Mouse (Mus musculus): Measurements from ENCODE around the gene Bud31. TPM values are rescaled to one million over a fixed set of nuclear protein-coding genes. Genes with fewer than 3 reads are reported as not detected.
A peak's percentile ranks its signal among the peaks of the same experiment; 100 is the strongest.
"Not testable (repeated sequence)": the region's sequence is repeated elsewhere in the genome, so short reads cannot be mapped to it uniquely, and the experiment has no call there.

The Bud31 gene
- polyA plus RNA-seq (2014; fragmentation: Nextera tagmentation; extraction: Ambion mirVana), result 196 and 205 TPM in 2 replicates

GRCm38 (mm10) chr5:145139571-145140519 is at the start of gene Bud31, which contains the start of gene Pdap1:
Gene Bud31 (plus strand): TSS chr5:145140362.
Gene Pdap1 (minus strand): TSS chr5:145140238.
- H3K36me3 ChIP-seq (ENCODE audit: control insufficient read depth, insufficient read depth, low read length), result peaks cover 53% of the 10 kb centered on the region
- peak within 1 kb of the TSS; percentile 70 for H3K9ac ChIP-seq (replicated peaks; ENCODE audit: low read length)
- H3K4me3 ChIP-seq (replicated peaks; ENCODE audit: low read depth, low read length), result peak within 1 kb of the TSS; percentile 94
- DNase-seq (peak; percentile 97), ATAC-seq (ENCODE audit: low FRiP score, low TSS enrichment) (peak; percentile 95)
- H3K4me2 ChIP-seq (ENCODE audit: low read length), result peak within 1 kb of the TSS; percentile 71
- WGBS, result under 1% methylated on average over 84 of the region's 84 CpGs
- no peaks in the 10 kb centered on the region for H3K9me3 ChIP-seq (ENCODE audit: control insufficient read depth, low read length)
- H3K27me3 ChIP-seq (ENCODE audit: control insufficient read depth, insufficient read depth, low read length), result no peaks in the 10 kb centered on the region
- peaks cover 12% of the 10 kb centered on the region for H3K4me1 ChIP-seq (ENCODE audit: control insufficient read depth, insufficient read depth, low read length)
- peak within 1 kb of the TSS; percentile 95 for H3K27ac ChIP-seq (replicated peaks; ENCODE audit: low read depth, low read length)

GRCm38 (mm10) chr5:145096195-145096594 is 44.0 kb upstream of the Bud31 start:
- Histone ChIP-seq H3K9me3 (ENCODE audit: control insufficient read depth, low read length) (no peaks in the 10 kb centered on the region), H3K27me3 (ENCODE audit: control insufficient read depth, insufficient read depth, low read length) (no peaks in the 10 kb centered on the region), H3K4me1 (ENCODE audit: control insufficient read depth, insufficient read depth, low read length) (no peaks in the 10 kb centered on the region), H3K36me3 (ENCODE audit: control insufficient read depth, insufficient read depth, low read length) (peaks cover 96% of the 10 kb centered on the region), H3K27ac (replicated peaks; ENCODE audit: low read depth, low read length) (no peak overlapping the region), H3K9ac (replicated peaks; ENCODE audit: low read length) (no peak overlapping the region), H3K4me3 (replicated peaks; ENCODE audit: low read depth, low read length) (no peak overlapping the region), H3K4me2 (ENCODE audit: low read length) (no peak overlapping the region)
- WGBS, result 91% methylated on average over 4 of the region's 4 CpGs
- DNase-seq, result no peak
- no peak for ATAC-seq (ENCODE audit: low FRiP score, low TSS enrichment)

- H3K9ac ChIP-seq (replicated peaks; ENCODE audit: low read length), result no peak overlapping the region
- no peak overlapping the region for H3K4me2 ChIP-seq (ENCODE audit: low read length)
- 94% methylated on average over 10 of the region's 10 CpGs for WGBS
- no peak overlapping the region for H3K27ac ChIP-seq (replicated peaks; ENCODE audit: low read depth, low read length)
- DNase-seq (no peak), ATAC-seq (ENCODE audit: low FRiP score, low TSS enrichment) (no peak)
- no peaks in the 10 kb centered on the region for H3K27me3 ChIP-seq (ENCODE audit: control insufficient read depth, insufficient read depth, low read length)
- H3K36me3 ChIP-seq (ENCODE audit: control insufficient read depth, insufficient read depth, low read length), result peaks cover 95% of the 10 kb centered on the region
- no peaks in the 10 kb centered on the region for H3K4me1 ChIP-seq (ENCODE audit: control insufficient read depth, insufficient read depth, low read length)
- no peaks in the 10 kb centered on the region for H3K9me3 ChIP-seq (ENCODE audit: control insufficient read depth, low read length)
- no peak overlapping the region for H3K4me3 ChIP-seq (replicated peaks; ENCODE audit: low read depth, low read length)
Observed at GRCm38 (mm10) chr5:145098340-145098821, 41.8 kb upstream of the Bud31 start.

GRCm38 (mm10) chr5:145100960-145101359 is 39.2 kb upstream of the Bud31 start:
- Histone ChIP-seq H3K27me3 (ENCODE audit: control insufficient read depth, insufficient read depth, low read length) (no peaks in the 10 kb centered on the region), H3K4me2 (ENCODE audit: low read length) (no peak overlapping the region), H3K9ac (replicated peaks; ENCODE audit: low read length) (no peak overlapping the region), H3K9me3 (ENCODE audit: control insufficient read depth, low read length) (no peaks in the 10 kb centered on the region), H3K36me3 (ENCODE audit: control insufficient read depth, insufficient read depth, low read length) (peaks cover 96% of the 10 kb centered on the region), H3K27ac (replicated peaks; ENCODE audit: low read depth, low read length) (no peak overlapping the region), H3K4me1 (ENCODE audit: control insufficient read depth, insufficient read depth, low read length) (no peaks in the 10 kb centered on the region), H3K4me3 (replicated peaks; ENCODE audit: low read depth, low read length) (no peak overlapping the region)
- DNase-seq (no peak), ATAC-seq (ENCODE audit: low FRiP score, low TSS enrichment) (no peak)
- WGBS, result 94% methylated on average over 9 of the region's 9 CpGs

- H3K9ac ChIP-seq (replicated peaks; ENCODE audit: low read length); ATAC-seq (ENCODE audit: low FRiP score, low TSS enrichment); DNase-seq; H3K9me3 ChIP-seq (ENCODE audit: control insufficient read depth, low read length); H3K27ac ChIP-seq (replicated peaks; ENCODE audit: low read depth, low read length); H3K4me2 ChIP-seq (ENCODE audit: low read length); H3K27me3 ChIP-seq (ENCODE audit: control insufficient read depth, insufficient read depth, low read length); H3K4me3 ChIP-seq (replicated peaks; ENCODE audit: low read depth, low read length); H3K4me1 ChIP-seq (ENCODE audit: control insufficient read depth, insufficient read depth, low read length): not testable (repeated sequence)
- H3K36me3 ChIP-seq (ENCODE audit: control insufficient read depth, insufficient read depth, low read length), result peaks cover 96% of the 10 kb centered on the region
- WGBS, result 97% methylated on average over 11 of the region's 11 CpGs
Observed at GRCm38 (mm10) chr5:145101451-145101850, 38.7 kb upstream of the Bud31 start.

GRCm38 (mm10) chr5:145102706-145103105 is 37.5 kb upstream of the Bud31 start:
- Histone ChIP-seq H3K27ac (replicated peaks; ENCODE audit: low read depth, low read length) (no peak overlapping the region), H3K9me3 (ENCODE audit: control insufficient read depth, low read length) (no peaks in the 10 kb centered on the region), H3K4me1 (ENCODE audit: control insufficient read depth, insufficient read depth, low read length) (no peaks in the 10 kb centered on the region), H3K27me3 (ENCODE audit: control insufficient read depth, insufficient read depth, low read length) (no peaks in the 10 kb centered on the region), H3K4me2 (ENCODE audit: low read length) (no peak overlapping the region), H3K4me3 (replicated peaks; ENCODE audit: low read depth, low read length) (no peak overlapping the region), H3K9ac (replicated peaks; ENCODE audit: low read length) (no peak overlapping the region), H3K36me3 (ENCODE audit: control insufficient read depth, insufficient read depth, low read length) (peaks cover 96% of the 10 kb centered on the region)
- no peak for DNase-seq
- ATAC-seq (ENCODE audit: low FRiP score, low TSS enrichment), result no peak
- WGBS, result 90% methylated on average over 4 of the region's 4 CpGs

- 89% methylated on average over 9 of the region's 9 CpGs for WGBS
- Histone ChIP-seq H3K27ac (replicated peaks; ENCODE audit: low read depth, low read length) (no peak overlapping the region), H3K27me3 (ENCODE audit: control insufficient read depth, insufficient read depth, low read length) (no peaks in the 10 kb centered on the region), H3K9ac (replicated peaks; ENCODE audit: low read length) (no peak overlapping the region), H3K4me3 (replicated peaks; ENCODE audit: low read depth, low read length) (no peak overlapping the region), H3K36me3 (ENCODE audit: control insufficient read depth, insufficient read depth, low read length) (peaks cover 96% of the 10 kb centered on the region), H3K4me2 (ENCODE audit: low read length) (no peak overlapping the region), H3K4me1 (ENCODE audit: control insufficient read depth, insufficient read depth, low read length) (no peaks in the 10 kb centered on the region), H3K9me3 (ENCODE audit: control insufficient read depth, low read length) (no peaks in the 10 kb centered on the region)
- DNase-seq (no peak), ATAC-seq (ENCODE audit: low FRiP score, low TSS enrichment) (no peak)
Observed at GRCm38 (mm10) chr5:145104328-145104727, 35.8 kb upstream of the Bud31 start.

- Histone ChIP-seq H3K27me3 (ENCODE audit: control insufficient read depth, insufficient read depth, low read length) (no peaks in the 10 kb centered on the region), H3K4me3 (replicated peaks; ENCODE audit: low read depth, low read length) (no peak overlapping the region), H3K4me1 (ENCODE audit: control insufficient read depth, insufficient read depth, low read length) (no peaks in the 10 kb centered on the region), H3K27ac (replicated peaks; ENCODE audit: low read depth, low read length) (no peak overlapping the region), H3K36me3 (ENCODE audit: control insufficient read depth, insufficient read depth, low read length) (peaks cover 97% of the 10 kb centered on the region), H3K9me3 (ENCODE audit: control insufficient read depth, low read length) (no peaks in the 10 kb centered on the region), H3K4me2 (ENCODE audit: low read length) (no peak overlapping the region), H3K9ac (replicated peaks; ENCODE audit: low read length) (no peak overlapping the region)
- DNase-seq (no peak), ATAC-seq (ENCODE audit: low FRiP score, low TSS enrichment) (no peak)
- WGBS, result 96% methylated on average over 9 of the region's 9 CpGs
Observed at GRCm38 (mm10) chr5:145105694-145106275, 34.4 kb upstream of the Bud31 start.
